Mouse (Mus musculus) stomach, postnatal 0 days (tissue): ENCODE measurements around the gene Igtp.

Experiments
- CTCF ChIP-seq: IDR thresholded peaks from 2 replicates; pipeline ENCODE4 v1.5.1; 2016; ENCODE audit warnings: antibody characterized with exemption, low read depth, mild to moderate bottlenecking, moderate library complexity
- EP300 ChIP-seq: optimal IDR thresholded peaks from 2 replicates; pipeline ENCODE3; 2016; ENCODE audit warnings: antibody characterized with exemption

GRCm38 (mm10) chr11:58189675-58190074 lies 9.7 kb upstream of the Igtp start:
- TF ChIP-seq CTCF (no peak), EP300 (no peak)
